8 mouse cellular contexts compared by ENCODE assay signal in the genomic region with DNA sequence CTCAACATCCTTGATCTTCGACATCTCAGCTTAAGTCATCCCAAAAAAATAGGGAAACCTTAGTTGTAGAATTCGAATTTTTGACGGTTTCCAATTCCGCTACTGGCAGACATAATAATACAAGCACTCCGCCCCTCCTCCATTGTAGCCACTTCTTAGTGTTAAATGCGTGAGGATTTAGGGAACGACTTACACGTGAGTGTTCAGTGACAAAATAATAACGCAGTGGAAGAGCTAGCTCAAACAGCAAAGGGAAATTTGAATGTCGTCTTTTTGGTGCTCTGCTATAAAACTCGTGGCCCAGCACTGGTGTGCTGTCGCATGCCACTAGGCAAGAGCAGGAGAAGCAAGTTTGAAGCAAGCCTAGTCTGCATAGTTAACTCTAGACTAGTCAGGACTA. TPM values are rescaled to one million over a fixed set of nuclear protein-coding genes. Genes with fewer than 3 reads are reported as not detected.
DNase-seq lines count a peak whose midpoint lies in the region; ATAC-seq lines count a peak whose summit lies in the region.

No protein-coding gene starts in this region.

- H3K9ac ChIP-seq in heart, embryonic 15.5 days, result peak overlapping the region; percentile 52; the same call in 1 of the 2 replicates
- H3K9ac ChIP-seq in hindbrain, embryonic 11.5 days (ENCODE audit: low read depth, low read length), result peak overlapping the region; percentile 49; the same call in 1 of the 2 replicates
- H3K9ac ChIP-seq in midbrain, embryonic 14.5 days (replicated peaks; ENCODE audit: low read length), result peak overlapping the region; percentile 58

- H3K9me3 ChIP-seq in heart, embryonic 15.5 days (replicated peaks), result no peaks in the 10 kb centered on the region
- H3K9me3 ChIP-seq in hindbrain, embryonic 11.5 days (ENCODE audit: control insufficient read depth, low read length), result no peaks in the 10 kb centered on the region
- no peaks in the 10 kb centered on the region for H3K9me3 ChIP-seq in midbrain, embryonic 14.5 days (ENCODE audit: control insufficient read depth, low read length)

- H3K4me1 ChIP-seq in heart, embryonic 15.5 days (replicated peaks), result no peaks in the 10 kb centered on the region
- no peaks in the 10 kb centered on the region for H3K4me1 ChIP-seq in hindbrain, embryonic 11.5 days (replicated peaks; ENCODE audit: control insufficient read depth, insufficient read depth, low read length)
- H3K4me1 ChIP-seq in midbrain, embryonic 14.5 days (ENCODE audit: control insufficient read depth, insufficient read depth, low read length), result no peaks in the 10 kb centered on the region

- H3K27me3 ChIP-seq in heart, embryonic 15.5 days, result no peaks in the 10 kb centered on the region
- peaks cover 2% of the 10 kb centered on the region; the same call in 1 of the 2 replicates for H3K27me3 ChIP-seq in hindbrain, embryonic 11.5 days (ENCODE audit: control insufficient read depth, insufficient read depth, low read length)
- H3K27me3 ChIP-seq in midbrain, embryonic 14.5 days (ENCODE audit: control insufficient read depth, insufficient read depth, low read length), result no peaks in the 10 kb centered on the region

- ATAC-seq in heart, embryonic 15.5 days (replicated peaks; ENCODE audit: insufficient number of reproducible peaks, insufficient read depth, low FRiP score, low read depth), result no peak
- ATAC-seq in hindbrain, embryonic 11.5 days (ENCODE audit: low FRiP score), result no peak
- no peak for ATAC-seq in midbrain, embryonic 14.5 days (ENCODE audit: low FRiP score, low TSS enrichment)

- peak overlapping the region; percentile 66 for H3K4me3 ChIP-seq in heart, embryonic 15.5 days
- peak overlapping the region; percentile 50 for H3K4me3 ChIP-seq in hindbrain, embryonic 11.5 days (ENCODE audit: low read depth, low read length)
- peak overlapping the region; percentile 53 for H3K4me3 ChIP-seq in midbrain, embryonic 14.5 days (replicated peaks; ENCODE audit: low read depth, low read length)

- 25% methylated on average over 12 of the region's 12 CpGs for WGBS in heart, embryonic 15.5 days
- 20% methylated on average over 12 of the region's 12 CpGs for WGBS in hindbrain, embryonic 11.5 days
- 17% methylated on average over 12 of the region's 12 CpGs for WGBS in midbrain, embryonic 14.5 days

- no peak for DNase-seq in heart, adult 11 months
- peak; percentile 2 for DNase-seq in NIH3T3 (ENCODE audit: low read depth)
- DNase-seq in hindbrain, embryonic 11.5 days (ENCODE audit: low spot score), result peak; percentile 27
- DNase-seq in midbrain, embryonic 14.5 days, result peak; percentile 45
- DNase-seq in layer of hippocampus, adult 8-10 months (ENCODE audit: low spot score in 2 of 2), result no peak
- no peak for DNase-seq in cerebellum, postnatal 36 days
- no peak for DNase-seq in ovary, postnatal 10 days (ENCODE audit: low spot score)

- H3K4me2 ChIP-seq in heart, embryonic 15.5 days, result peak overlapping the region; percentile 73
- H3K4me2 ChIP-seq in hindbrain, embryonic 11.5 days (replicated peaks; ENCODE audit: low read depth, low read length), result peak overlapping the region; percentile 43
- H3K4me2 ChIP-seq in midbrain, embryonic 14.5 days (ENCODE audit: low read length), result peak overlapping the region; percentile 58

- H3K36me3 ChIP-seq in heart, embryonic 15.5 days, result no peaks in the 10 kb centered on the region
- no peaks in the 10 kb centered on the region for H3K36me3 ChIP-seq in hindbrain, embryonic 11.5 days (ENCODE audit: control insufficient read depth, insufficient read depth, low read length)
- H3K36me3 ChIP-seq in midbrain, embryonic 14.5 days (ENCODE audit: control insufficient read depth, insufficient read depth, low read length), result no peaks in the 10 kb centered on the region

- no peak overlapping the region for H3K27ac ChIP-seq in heart, embryonic 15.5 days
- H3K27ac ChIP-seq in hindbrain, embryonic 11.5 days (ENCODE audit: low read depth, low read length), result no peak overlapping the region
- H3K27ac ChIP-seq in midbrain, embryonic 14.5 days (replicated peaks; ENCODE audit: low read depth, low read length), result no peak overlapping the region

RNA-seq across cellular contexts. Expression of a gene that starts 1.1 kb away (rescaled TPM):
- 44.7 and 49.1 TPM in 2 replicates for polyA plus RNA-seq in heart, embryonic 15.5 days (2015; fragmentation: Nextera tagmentation; extraction: Ambion mirVana)
- polyA plus RNA-seq in hindbrain, embryonic 11.5 days (2014; fragmentation: Nextera tagmentation; extraction: Ambion mirVana), result 81.9 and 88.2 TPM in 2 replicates
- polyA plus RNA-seq in midbrain, embryonic 14.5 days (2014; fragmentation: Nextera tagmentation; extraction: Ambion mirVana), result 85.6 and 85.8 TPM in 2 replicates
- total RNA-seq in layer of hippocampus, adult 8-10 months (2022), result 10 to 100 TPM; 67.9 to 77.7 (median 73.4) TPM

Comparison
In these comparisons a context has a peak if more than half of its experiments do, and no peak if none do; other contexts are left out.
1. DNase-seq: peak in NIH3T3 (single experiment), hindbrain, embryonic 11.5 days (single experiment) and midbrain, embryonic 14.5 days (single experiment); none in heart, adult 11 months (single experiment), layer of hippocampus, adult 8-10 months (0 of 2), cerebellum, postnatal 36 days (0 of 2) and ovary, postnatal 10 days (single experiment).
2. Peak in every context shown above with its lines, with median percentiles within 50 percentile points of each other: H3K4me2 ChIP-seq, H3K4me3 ChIP-seq and H3K9ac ChIP-seq.